Comparison of ENCODE assay signal across 8 mouse cellular contexts in the genomic region with DNA sequence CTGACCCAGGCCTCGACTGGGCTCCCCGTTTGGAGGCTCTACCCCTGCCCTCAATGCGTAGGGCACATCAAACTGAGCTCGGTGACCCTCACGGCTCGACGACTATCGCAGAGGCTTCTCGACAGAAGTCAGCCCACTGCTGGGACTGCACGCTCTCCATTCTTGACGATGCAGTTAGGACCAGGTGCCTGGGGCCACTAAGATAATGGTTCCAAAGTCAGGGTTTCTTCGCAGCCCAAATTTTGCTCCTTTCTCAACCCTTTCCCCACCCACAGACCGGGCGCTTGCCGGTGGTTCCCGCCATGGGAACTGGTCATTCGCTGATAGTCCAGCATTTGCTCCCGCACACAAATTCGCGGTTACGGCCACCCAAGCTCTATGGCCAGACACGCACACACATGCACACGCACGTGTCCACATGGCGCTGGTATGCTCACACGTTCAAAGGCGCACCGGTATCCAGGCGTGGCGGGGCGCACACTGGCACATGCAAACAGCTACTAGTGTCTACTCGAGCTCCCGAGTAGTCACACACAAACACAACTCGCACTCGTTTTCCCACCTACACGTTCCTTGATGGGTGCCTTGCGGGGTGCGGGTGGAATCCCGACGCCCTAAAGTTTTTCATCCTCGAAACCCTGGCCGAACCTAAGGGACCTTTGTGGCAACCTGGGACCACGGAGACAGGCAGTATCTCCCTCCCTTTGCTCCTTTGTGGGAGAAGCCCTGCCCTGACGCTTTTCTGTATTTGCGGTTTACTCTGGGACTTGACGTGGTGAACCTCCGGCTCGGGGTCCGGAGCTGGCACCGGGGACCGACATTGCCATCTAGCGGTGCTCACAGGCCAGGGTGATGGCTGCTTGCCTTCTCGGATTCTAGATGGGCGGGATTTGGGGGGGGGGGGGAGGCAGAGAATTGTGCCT. TPM values are rescaled to one million over a fixed set of nuclear protein-coding genes. Genes with fewer than 3 reads are reported as not detected.
DNase-seq lines count a peak whose midpoint lies in the region; ATAC-seq lines count a peak whose summit lies in the region.

No protein-coding gene starts in this region.

- peak overlapping the region; percentile 44 for H3K4me2 ChIP-seq in embryonic facial prominence, embryonic 11.5 days (ENCODE audit: low read depth, low read length)

- H3K4me3 ChIP-seq in embryonic facial prominence, embryonic 11.5 days (ENCODE audit: low read depth, low read length): peak overlapping the region; percentile 55

- peak; percentile 60 for ATAC-seq in activated CD4-positive, CD25-positive, alpha-beta regulatory T cell, adult 4 months
- no peak for ATAC-seq in embryonic facial prominence, embryonic 11.5 days (replicated peaks; ENCODE audit: insufficient number of reproducible peaks, low FRiP score, low TSS enrichment, low read depth)

- H3K27me3 ChIP-seq in embryonic facial prominence, embryonic 11.5 days (ENCODE audit: control insufficient read depth, insufficient read depth, low read length): peaks cover 29% of the 10 kb centered on the region

- H3K9me3 ChIP-seq in embryonic facial prominence, embryonic 11.5 days (replicated peaks; ENCODE audit: control insufficient read depth, low read length): no peaks in the 10 kb centered on the region

- DNase-seq in heart, adult 11 months: peak; percentile 91
- DNase-seq in heart, adult 9 months (ENCODE audit: low spot score in 2 of 2): no peak
- peak; percentile 86 for DNase-seq in embryonic facial prominence, embryonic 11.5 days (ENCODE audit: low spot score)
- DNase-seq in heart, postnatal 14 days: peak; percentile 69 to 77
- DNase-seq in layer of hippocampus, postnatal 14 days (ENCODE audit: low spot score in 2 of 2): peak; percentile 74 to 79
- peak; percentile 79 to 82 for DNase-seq in lung, postnatal 4 days
- DNase-seq in spleen, postnatal 10 days (ENCODE audit: low spot score in 2 of 2): peak; percentile 36 to 75

- intact Hi-C loops in heart, postnatal 14 days (cut with DNase I): loop anchor here (2.0 kb wide), 1 partner anchor 145 kb away; no protein-coding TSS in a partner anchor

- no peaks in the 10 kb centered on the region for H3K36me3 ChIP-seq in embryonic facial prominence, embryonic 11.5 days (replicated peaks; ENCODE audit: control insufficient read depth, insufficient read depth, low read depth, low read length)

- no peak overlapping the region for H3K9ac ChIP-seq in embryonic facial prominence, embryonic 11.5 days (replicated peaks; ENCODE audit: low read length)

- no peak overlapping the region for H3K27ac ChIP-seq in embryonic facial prominence, embryonic 11.5 days (replicated peaks; ENCODE audit: low read depth, low read length)

- WGBS in embryonic facial prominence, embryonic 11.5 days: 5% methylated on average over 54 of the region's 54 CpGs

- H3K4me1 ChIP-seq in embryonic facial prominence, embryonic 11.5 days (ENCODE audit: control insufficient read depth, insufficient read depth, low read length): peaks cover 7% of the 10 kb centered on the region; the same call in 1 of the 2 replicates

RNA-seq across cellular contexts. Expression of a gene that starts 3.4 kb away (rescaled TPM):
- polyA plus RNA-seq in activated CD4-positive, CD25-positive, alpha-beta regulatory T cell, adult 4 months (2017; shearing (Covaris generic)): 1 to 10 TPM in 1 of 2 experiments, under 1 TPM in 1; 0.54 to 1.2 TPM
- 0.20 and 0.34 TPM in 2 replicates for polyA plus RNA-seq in embryonic facial prominence, embryonic 11.5 days (2014; fragmentation: Nextera tagmentation; extraction: Ambion mirVana)
- not detected for total RNA-seq in heart, postnatal 14 days (2021)
- 10 to 100 TPM; 15.1 to 21.2 TPM for total RNA-seq in layer of hippocampus, postnatal 14 days (2021)

RNA-seq across cellular contexts. Expression of a gene that starts 8.4 kb away (rescaled TPM):
- 1 to 10 TPM; 1.2 to 2.0 TPM for polyA plus RNA-seq in activated CD4-positive, CD25-positive, alpha-beta regulatory T cell, adult 4 months (2017; shearing (Covaris generic))
- 1,845 and 1,892 TPM in 2 replicates for polyA plus RNA-seq in embryonic facial prominence, embryonic 11.5 days (2014; fragmentation: Nextera tagmentation; extraction: Ambion mirVana)
- 10 to 100 TPM; 15.7 to 16.8 TPM for total RNA-seq in heart, postnatal 14 days (2021)
- total RNA-seq in layer of hippocampus, postnatal 14 days (2021): 10 to 100 TPM; 39.5 to 40.9 TPM

RNA-seq across cellular contexts. Expression of a gene that starts 21.8 kb away (rescaled TPM):
- 1 to 10 TPM; 1.6 to 2.4 TPM for polyA plus RNA-seq in activated CD4-positive, CD25-positive, alpha-beta regulatory T cell, adult 4 months (2017; shearing (Covaris generic))
- polyA plus RNA-seq in embryonic facial prominence, embryonic 11.5 days (2014; fragmentation: Nextera tagmentation; extraction: Ambion mirVana): 0.28 TPM in 1 of 2 replicates, not detected in the other
- total RNA-seq in heart, postnatal 14 days (2021): not detected
- not detected for total RNA-seq in layer of hippocampus, postnatal 14 days (2021)

RNA-seq across cellular contexts. Expression of a gene that starts 52.0 kb away (rescaled TPM):
- polyA plus RNA-seq in activated CD4-positive, CD25-positive, alpha-beta regulatory T cell, adult 4 months (2017; shearing (Covaris generic)): 100 to 1,000 TPM in 1 of 2 experiments, 10 to 100 TPM in 1; 98.3 to 132 TPM
- polyA plus RNA-seq in embryonic facial prominence, embryonic 11.5 days (2014; fragmentation: Nextera tagmentation; extraction: Ambion mirVana): 28.6 and 30.1 TPM in 2 replicates
- total RNA-seq in heart, postnatal 14 days (2021): 10 to 100 TPM; 62.3 to 63.1 TPM
- total RNA-seq in layer of hippocampus, postnatal 14 days (2021): 100 to 1,000 TPM; 391 to 416 TPM

Comparison
In these comparisons a context has a peak if more than half of its experiments do, and no peak if none do; other contexts are left out.
1. DNase-seq: peak in heart, adult 11 months (single experiment), embryonic facial prominence, embryonic 11.5 days (single experiment), heart, postnatal 14 days (2 of 2), layer of hippocampus, postnatal 14 days (2 of 2), lung, postnatal 4 days (2 of 2) and spleen, postnatal 10 days (2 of 2); none in heart, adult 9 months (0 of 2).
2. RNA of a gene that starts 3.4 kb away (total RNA-seq): 15.1 to 21.2 TPM in layer of hippocampus, postnatal 14 days; not detected in heart, postnatal 14 days; every median in the first group is over 10 times any median in the second.